Mouse (Mus musculus) cerebellum, postnatal 25 days (tissue): Measurements from ENCODE around the gene Dpp9.

ENCODE experiments used
- DNase-seq, 2 experiments: peaks; one replicate each; pipeline ENCODE4 v3.0.0; 2021; ENCODE audit warnings: mixed read lengths in 2 of 2

Dpp9 gene

DNA sequence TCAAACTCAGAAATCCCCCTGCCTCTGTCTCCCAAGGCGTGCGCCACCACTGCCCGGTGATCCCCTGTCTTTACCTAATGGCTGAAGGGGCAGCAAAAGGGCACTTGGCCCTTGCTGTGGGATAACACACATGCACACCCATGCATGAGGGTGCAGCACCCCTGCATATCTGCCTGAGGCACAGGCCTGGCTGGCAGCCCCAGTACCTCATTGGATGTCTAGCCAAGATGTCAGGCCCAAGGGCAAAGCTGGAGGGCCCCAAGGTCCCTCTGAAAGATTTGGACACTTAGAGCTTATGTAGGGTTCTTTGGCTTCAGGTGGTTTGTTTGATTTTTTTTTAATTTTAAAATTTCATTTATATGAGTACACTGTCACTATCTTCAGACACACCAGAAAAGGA, 43.3 kb downstream of the Dpp9 start:
- no peak for DNase-seq

GRCm38 (mm10) chr17:56173401-56174046, 45.2 kb downstream of the Dpp9 start:
- DNase-seq, result no peak

GRCm38 (mm10) chr17:56171881-56172280, 46.8 kb downstream of the Dpp9 start:
- no peak for DNase-seq

GRCm38 (mm10) chr17:56171456-56171855, 47.2 kb downstream of the Dpp9 start:
- no peak for DNase-seq

DNA sequence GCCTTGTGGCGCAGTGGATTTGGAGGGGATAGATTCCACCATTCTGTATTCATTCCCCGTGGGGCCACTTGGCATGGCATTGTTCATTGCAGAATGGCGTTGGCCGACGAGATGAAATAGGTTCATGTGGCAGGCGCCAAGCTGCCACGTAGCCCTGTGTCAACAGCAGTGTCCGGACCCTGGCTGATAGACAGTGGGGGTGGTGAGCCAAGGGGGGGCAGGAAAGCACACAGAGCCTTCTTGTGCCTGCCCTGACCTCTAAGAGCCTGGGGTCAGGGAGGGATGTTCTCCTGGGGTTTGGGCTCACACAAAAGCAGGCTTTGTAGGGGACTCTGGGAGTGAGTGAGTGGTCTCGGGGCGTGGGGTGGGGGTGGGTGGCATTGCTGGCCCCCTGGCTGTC, 48.1 kb downstream of the Dpp9 start:
- no peak for DNase-seq

DNA sequence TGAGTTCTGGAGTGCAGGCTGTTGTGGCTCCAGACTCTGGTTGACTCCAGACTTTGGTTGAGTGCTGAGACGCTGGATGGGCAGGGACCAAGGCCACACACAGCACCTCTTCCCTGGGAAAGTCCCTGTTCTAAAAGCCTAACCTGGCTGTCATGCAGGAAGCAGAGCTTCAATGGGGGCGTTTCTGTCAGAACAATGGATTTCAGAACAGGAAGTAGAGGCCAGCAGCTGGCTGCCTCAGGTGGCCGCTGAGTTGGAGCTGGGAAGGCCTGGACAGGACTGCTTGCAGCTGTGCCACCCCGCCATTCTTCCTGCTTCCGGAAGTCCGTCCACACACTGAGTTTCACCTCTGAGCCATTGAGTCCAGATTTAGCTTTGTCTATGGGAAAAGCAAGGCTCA, 48.9 kb downstream of the Dpp9 start:
- DNase-seq, result no peak

- no peak for DNase-seq
These were observed 53.0 kb downstream of the Dpp9 start for GRCm38 (mm10) chr17:56165671-56166070.

- peak in 1 of 2 experiments; percentile 40 for DNase-seq
These were observed 54.2 kb downstream of the Dpp9 start for GRCm38 (mm10) chr17:56164510-56164909.

DNA sequence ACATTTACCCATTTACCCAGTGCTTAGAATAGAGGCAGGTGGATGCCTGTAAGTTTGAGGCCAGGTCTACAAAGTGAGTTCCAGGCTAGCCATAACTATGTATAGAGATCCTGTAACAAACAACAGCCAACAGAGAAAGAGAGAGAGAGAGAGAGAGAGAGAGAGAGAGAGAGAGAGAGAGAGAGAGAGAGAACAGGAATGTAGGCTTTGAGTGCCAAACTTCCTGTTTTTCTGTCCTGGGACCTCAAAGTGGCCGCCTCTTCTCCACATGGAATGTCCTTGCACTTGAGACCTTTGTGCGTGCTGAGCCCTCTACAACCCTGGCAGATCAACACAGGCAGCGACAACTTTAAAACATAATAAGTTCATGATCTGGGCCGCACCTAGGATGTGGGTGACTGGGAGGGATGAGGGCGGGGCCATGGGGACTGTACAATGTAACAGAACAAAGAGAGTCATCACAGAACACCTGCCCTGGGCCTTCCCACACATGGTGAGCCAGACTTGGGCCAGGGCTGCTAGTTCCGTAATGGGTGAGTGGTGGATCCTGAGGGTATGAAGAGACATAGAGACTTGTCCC, 55.1 kb downstream of the Dpp9 start:
- DNase-seq, result no peak

DNA sequence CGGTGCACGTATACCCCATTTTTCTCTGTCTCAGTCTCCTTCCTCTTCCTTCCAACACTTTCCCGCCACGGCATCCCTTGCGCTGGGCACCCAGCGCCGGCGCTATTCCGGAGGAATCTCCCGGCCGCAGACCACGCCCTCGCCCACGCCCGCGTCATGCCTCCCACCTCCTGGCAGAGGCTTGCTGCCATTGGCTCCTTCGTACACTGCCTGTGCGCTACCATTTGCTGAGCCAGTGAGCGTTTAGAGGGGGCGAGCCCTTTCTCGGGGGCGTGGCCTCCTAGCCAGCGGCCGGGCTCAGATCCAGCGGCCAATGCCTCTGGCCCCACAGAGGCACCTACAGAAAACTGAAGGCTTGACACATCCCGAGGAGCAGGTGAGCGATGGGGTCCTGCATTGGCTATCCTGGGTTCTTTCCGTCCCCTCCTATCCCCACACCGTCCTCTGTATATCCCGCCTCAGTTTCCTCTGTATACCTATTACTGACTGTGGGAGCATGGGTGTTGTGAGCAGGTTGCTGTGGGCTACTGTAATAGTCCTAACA, 56.4 kb downstream of the Dpp9 start, which contains the start of gene Tnfaip8l1:
Gene Tnfaip8l1, plus strand, starts transcription at position 247 of the 544 bp plus-strand sequence.
- peak; percentile 92 to 96 for DNase-seq

- peak; percentile 62 to 75 for DNase-seq
These were observed 59.0 kb downstream of the Dpp9 start for GRCm38 (mm10) chr17:56159729-56160128.

GRCm38 (mm10) chr17:56153643-56154042, 65.1 kb downstream of the Dpp9 start:
- DNase-seq, result peak; percentile 52 to 67

GRCm38 (mm10) chr17:56149897-56150296, 68.8 kb downstream of the Dpp9 start:
- DNase-seq, result no peak

DNA sequence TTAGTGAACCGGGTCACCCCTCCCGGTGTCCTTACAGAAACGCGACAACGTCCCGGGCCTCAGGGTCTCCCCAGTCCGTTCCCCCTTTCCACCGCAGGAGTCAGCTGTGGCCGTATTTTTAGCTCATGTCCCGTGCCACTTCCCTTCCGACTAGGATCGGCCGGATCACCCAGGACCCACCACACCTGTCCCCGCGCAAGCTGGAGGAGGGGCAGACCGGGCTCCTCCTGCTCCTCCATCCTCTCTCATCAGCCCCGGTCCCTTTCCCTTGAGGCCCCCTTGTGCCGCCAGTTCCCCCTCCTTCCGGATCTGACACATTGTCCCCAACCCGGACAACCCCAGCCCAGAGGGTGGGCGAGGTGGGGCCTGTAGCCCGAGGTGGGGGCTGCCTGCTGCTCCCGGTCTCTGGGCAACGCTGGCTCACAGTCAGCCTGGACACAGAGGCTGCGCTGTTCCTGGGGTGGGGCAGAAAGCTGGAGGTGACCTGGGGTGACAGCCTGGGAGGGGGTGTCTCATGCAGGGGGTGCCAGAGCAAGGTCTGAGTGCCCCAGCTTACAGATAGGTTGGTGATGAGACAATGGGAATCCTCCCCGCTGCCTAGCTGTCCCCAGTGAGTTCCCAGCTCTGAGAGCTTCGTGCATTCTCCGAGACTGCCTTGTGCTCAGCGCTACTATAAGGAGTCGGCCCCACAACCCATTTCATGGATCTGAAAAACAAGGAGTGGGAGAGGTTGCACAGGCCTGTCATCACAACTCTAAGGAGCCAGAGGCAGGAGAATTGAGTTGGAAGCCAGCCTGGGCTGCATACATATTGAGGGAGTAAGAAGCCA, 69.7 kb downstream of the Dpp9 start:
- DNase-seq, result no peak

GRCm38 (mm10) chr17:56148280-56148679, 70.4 kb downstream of the Dpp9 start:
- DNase-seq, result no peak

- no peak for DNase-seq
These were observed 71.3 kb downstream of the Dpp9 start for GRCm38 (mm10) chr17:56147420-56147819.

GRCm38 (mm10) chr17:56146131-56146530, 72.6 kb downstream of the Dpp9 start:
- DNase-seq, result no peak

DNA sequence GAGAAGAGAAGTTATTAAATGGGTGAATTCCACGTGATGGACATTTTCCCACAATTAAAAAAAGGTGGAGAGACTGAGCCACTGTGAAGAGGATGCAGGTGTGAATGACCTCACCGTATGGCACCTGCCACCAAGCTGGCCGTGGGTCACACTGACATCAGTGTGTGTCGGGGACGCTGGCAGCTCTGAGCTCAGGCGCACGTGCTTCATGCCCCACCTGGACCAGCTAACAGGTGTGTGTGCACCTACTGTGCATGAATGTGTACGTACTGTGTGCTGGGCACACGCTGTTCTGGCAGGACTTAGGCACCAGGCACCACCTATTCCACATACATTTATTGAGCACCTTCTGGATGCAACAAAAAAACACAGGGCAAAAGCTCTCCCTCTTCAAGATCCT, 74.2 kb downstream of the Dpp9 start:
- DNase-seq, result no peak

DNA sequence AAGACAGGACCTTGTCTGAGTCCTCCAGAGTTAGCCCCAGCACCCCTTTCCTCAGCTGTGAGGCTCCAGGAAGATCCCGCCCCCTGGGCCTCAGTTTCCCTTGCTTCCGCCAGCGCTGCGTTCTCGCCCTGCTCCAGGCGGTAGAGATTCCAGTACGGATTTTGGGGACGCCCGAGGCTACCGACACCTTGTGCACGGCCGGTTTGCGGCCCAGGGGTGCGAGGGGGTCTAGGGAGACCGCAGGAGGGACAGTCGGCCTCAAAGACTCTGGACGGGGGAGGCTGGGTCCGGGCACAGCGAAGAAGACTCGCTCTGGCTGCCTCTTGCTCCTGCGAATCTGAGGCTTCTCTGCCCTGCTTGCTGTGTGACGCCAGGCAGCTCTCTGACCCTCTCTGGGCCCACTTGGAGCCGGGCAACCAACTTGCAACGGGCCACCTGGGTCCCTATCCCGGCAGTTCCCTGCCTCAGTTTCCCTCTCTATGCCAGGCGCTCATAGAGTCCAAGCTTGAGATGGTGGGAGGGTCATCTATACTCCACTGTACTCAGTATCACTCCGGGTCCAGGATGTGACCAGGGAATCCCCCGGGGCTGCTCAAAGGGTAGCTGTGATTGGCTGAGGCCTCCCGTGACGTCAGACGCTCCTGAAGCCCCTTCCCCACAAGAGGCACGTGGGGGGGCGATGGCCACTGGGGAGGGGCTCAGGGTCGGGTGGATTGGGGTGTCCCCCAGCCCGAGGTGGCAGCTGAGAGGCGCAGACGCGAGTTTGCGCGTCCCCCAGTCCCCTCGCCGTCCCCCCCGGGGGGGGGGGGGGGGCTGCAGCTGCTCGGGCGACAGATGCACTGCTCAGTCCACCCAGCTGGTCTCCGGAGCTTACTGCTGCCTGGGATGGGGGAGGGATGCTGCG, 76.8 kb downstream of the Dpp9 start:
- DNase-seq, result peak; percentile 84 to 89

DNA sequence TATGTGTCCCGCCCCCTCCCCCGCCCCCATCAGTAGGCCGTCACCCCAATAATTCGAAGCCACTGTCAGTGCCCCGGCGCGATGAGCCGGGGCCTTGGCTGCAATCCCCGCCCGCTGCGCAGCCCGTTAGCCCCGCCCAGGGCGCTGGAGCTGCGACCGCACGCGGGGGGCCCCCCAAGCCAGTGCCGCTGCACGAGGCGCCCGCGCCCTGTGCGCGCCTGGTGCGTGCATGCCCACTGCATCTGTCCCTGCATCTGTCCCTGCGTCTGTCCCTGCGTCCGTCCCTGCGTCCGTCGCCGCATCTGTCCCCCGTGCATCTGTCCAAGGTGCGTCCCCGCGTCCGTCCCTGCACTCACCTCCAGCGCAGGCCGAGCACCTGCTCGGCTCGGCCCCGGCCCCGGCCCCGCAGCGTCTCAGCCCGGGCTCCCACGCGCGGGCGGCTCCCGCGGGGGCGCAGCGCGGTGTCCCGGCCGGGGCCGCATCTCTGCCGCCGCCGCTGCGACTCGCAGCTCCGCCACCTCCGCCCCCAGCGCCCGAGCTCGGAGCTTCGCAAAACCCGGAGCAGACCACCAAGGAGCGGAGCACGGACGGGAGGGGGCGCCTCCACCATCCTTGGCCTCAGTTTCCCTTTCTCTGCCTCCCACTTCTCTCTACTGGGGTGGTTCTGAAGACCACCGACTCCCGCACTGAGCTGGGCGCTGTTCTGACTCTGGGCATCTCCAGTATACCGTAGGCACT, 78.7 kb downstream of the Dpp9 start, which contains the start of gene Sema6b:
Gene Sema6b, minus strand, starts transcription at position 486 of the 738 bp plus-strand sequence.
- peak; percentile 90 to 93 for DNase-seq

DNA sequence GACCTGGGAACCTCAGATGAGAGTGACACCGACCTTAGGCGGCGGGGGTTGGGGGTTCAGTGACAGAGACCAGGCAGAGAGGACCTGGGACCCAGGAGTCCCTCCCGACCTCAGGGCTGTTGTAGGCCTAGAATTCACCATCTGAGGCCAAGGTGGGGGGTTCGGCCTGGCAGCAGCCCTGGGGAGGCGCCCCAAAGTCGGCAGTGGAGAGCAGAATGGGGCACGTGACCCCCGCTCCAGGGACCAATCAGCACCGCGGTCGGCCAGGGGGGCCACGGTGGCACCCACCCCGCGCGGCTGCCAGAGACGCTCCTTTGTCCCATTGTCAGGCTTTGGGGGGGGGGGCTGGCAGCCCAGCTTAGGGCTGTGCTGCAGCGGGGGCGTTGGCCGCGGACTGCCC, 79.3 kb downstream of the Dpp9 start:
- peak; percentile 50 to 66 for DNase-seq
